ENCODE assay signal across 9 mouse cellular contexts in the genomic region with DNA sequence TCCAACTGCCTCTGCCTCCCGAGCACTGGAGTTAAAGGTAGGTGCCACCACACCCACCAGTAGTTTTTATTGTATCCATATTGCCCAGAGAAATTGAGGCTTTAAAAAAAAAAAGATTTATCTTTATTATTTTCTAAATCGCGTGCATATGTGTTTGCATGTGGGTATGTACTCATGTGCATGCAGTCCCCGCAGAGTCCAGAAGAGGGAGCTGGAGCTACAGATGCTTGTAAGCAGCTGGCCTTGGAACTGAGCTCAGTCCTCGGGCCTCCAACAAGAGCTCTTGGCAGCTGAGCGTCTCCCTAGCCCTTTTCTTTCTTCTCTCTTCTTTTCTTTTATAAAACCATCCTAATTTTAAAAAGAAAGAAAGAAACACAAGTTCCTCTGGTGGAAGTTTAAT. TPM values are rescaled to one million over a fixed set of nuclear protein-coding genes. Genes with fewer than 3 reads are reported as not detected.
DNase-seq lines count a peak whose midpoint lies in the region; ATAC-seq and TF ChIP-seq lines count a peak whose summit lies in the region.
"Had no signal": no experiment of that assay in that cellular context is flagged by ENCODE, and none has a peak within 500 bp of the region (broad histone marks: within the 10 kb centered on the region; RNA-seq: fewer than 3 reads in every experiment).

No protein-coding gene starts in this region.

- WGBS in heart, postnatal 0 days: 84% methylated on average over 6 of the region's 6 CpGs
- 89% methylated on average over 6 of the region's 6 CpGs for WGBS in heart, embryonic 12.5 days
- 87% methylated on average over 6 of the region's 6 CpGs for WGBS in midbrain, postnatal 0 days
- WGBS in midbrain, embryonic 13.5 days: 86% methylated on average over 6 of the region's 6 CpGs

- H3K27me3 ChIP-seq in heart, postnatal 0 days (ENCODE audit: control insufficient read depth, insufficient read depth, low read length): no peaks in the 10 kb centered on the region
- no peaks in the 10 kb centered on the region for H3K27me3 ChIP-seq in heart, embryonic 12.5 days (replicated peaks)
- H3K27me3 ChIP-seq in midbrain, postnatal 0 days (ENCODE audit: insufficient read depth, low read length): no peaks in the 10 kb centered on the region
- H3K27me3 ChIP-seq in midbrain, embryonic 13.5 days: no peaks in the 10 kb centered on the region
- H3K27me3 ChIP-seq in splenic B cell, adult 2 months (ENCODE audit: control insufficient read depth, insufficient read depth, low read length, poor library complexity, severe bottlenecking): 0 out of 2 replicates have a peak, but pooled peaks cover 1% of the 10 kb centered on the region

- no peak overlapping the region for H3K9ac ChIP-seq in heart, postnatal 0 days (replicated peaks; ENCODE audit: low read depth, low read length)
- no peak overlapping the region for H3K9ac ChIP-seq in heart, embryonic 12.5 days
- no peak overlapping the region for H3K9ac ChIP-seq in midbrain, postnatal 0 days (replicated peaks; ENCODE audit: low read length, poor library complexity, severe bottlenecking)
- H3K9ac ChIP-seq in midbrain, embryonic 13.5 days (replicated peaks): no peak overlapping the region

- TF ChIP-seq EP300 in heart, postnatal 0 days (IDR thresholded peaks at IDR 0.05; ENCODE audit: low read depth): no peak

- H3K4me2 ChIP-seq in heart, postnatal 0 days (ENCODE audit: low read depth, low read length): no peak overlapping the region
- no peak overlapping the region for H3K4me2 ChIP-seq in heart, embryonic 12.5 days
- no peak overlapping the region for H3K4me2 ChIP-seq in midbrain, postnatal 0 days (ENCODE audit: low read depth, low read length, poor library complexity, severe bottlenecking)
- H3K4me2 ChIP-seq in midbrain, embryonic 13.5 days (replicated peaks): no peak overlapping the region

- peaks cover 14% of the 10 kb centered on the region; the same call in 1 of the 2 replicates for H3K4me1 ChIP-seq in heart, postnatal 0 days (ENCODE audit: control insufficient read depth, insufficient read depth)
- H3K4me1 ChIP-seq in heart, embryonic 12.5 days (replicated peaks): peaks cover 16% of the 10 kb centered on the region
- H3K4me1 ChIP-seq in midbrain, postnatal 0 days (ENCODE audit: insufficient read depth, low read length): no peaks in the 10 kb centered on the region
- H3K4me1 ChIP-seq in midbrain, embryonic 13.5 days (replicated peaks): no peaks in the 10 kb centered on the region
- peaks cover 20% of the 10 kb centered on the region for H3K4me1 ChIP-seq in brown adipose tissue, adult 24 weeks (ENCODE audit: control insufficient read depth, insufficient read depth, insufficient read length, low read length)

- ATAC-seq in heart, postnatal 0 days (ENCODE audit: insufficient read depth, low read depth): no peak
- ATAC-seq in heart, embryonic 12.5 days (ENCODE audit: insufficient number of reproducible peaks, low FRiP score): no peak
- no peak for ATAC-seq in midbrain, postnatal 0 days (ENCODE audit: low FRiP score)
- ATAC-seq in midbrain, embryonic 13.5 days: no peak
- no peak for ATAC-seq in megakaryocyte, adult 5-6 weeks (ENCODE audit: poor library complexity, severe bottlenecking)

- peak; percentile 28; the same call in 1 of the 2 replicates for TF ChIP-seq CTCF in heart, postnatal 0 days (IDR thresholded peaks at IDR 0.05; ENCODE audit: low read depth)
- TF ChIP-seq CTCF in midbrain, postnatal 0 days (IDR thresholded peaks at IDR 0.05): peak; percentile 57

- no peak overlapping the region for H3K27ac ChIP-seq in heart, postnatal 0 days (ENCODE audit: low read depth)
- no peak overlapping the region for H3K27ac ChIP-seq in heart, embryonic 12.5 days (ENCODE audit: poor library complexity, severe bottlenecking)
- no peak overlapping the region for H3K27ac ChIP-seq in midbrain, postnatal 0 days (ENCODE audit: low read depth, low read length)
- H3K27ac ChIP-seq in midbrain, embryonic 13.5 days: no peak overlapping the region
- H3K27ac ChIP-seq in brown adipose tissue, adult 24 weeks (replicated peaks; ENCODE audit: low read depth, low read length): 0 out of 2 replicates have a peak overlapping the region, but pooled peaks have one; percentile 9

- peaks cover under 1% of the 10 kb centered on the region for H3K36me3 ChIP-seq in heart, postnatal 0 days (replicated peaks; ENCODE audit: control insufficient read depth, insufficient read depth, low read length)
- H3K36me3 ChIP-seq in heart, embryonic 12.5 days: peaks cover 7% of the 10 kb centered on the region
- H3K36me3 ChIP-seq in midbrain, postnatal 0 days (ENCODE audit: insufficient read depth, low read length): no peaks in the 10 kb centered on the region; the same call in 1 of the 2 replicates
- H3K36me3 ChIP-seq in midbrain, embryonic 13.5 days: peaks cover 6% of the 10 kb centered on the region
- no peaks in the 10 kb centered on the region for H3K36me3 ChIP-seq in splenic B cell, adult 2 months (ENCODE audit: control insufficient read depth, insufficient read depth, low read length, poor library complexity, severe bottlenecking)

- no peak overlapping the region for H3K4me3 ChIP-seq in heart, postnatal 0 days (ENCODE audit: low read depth, low read length)
- H3K4me3 ChIP-seq in heart, embryonic 12.5 days: no peak overlapping the region
- H3K4me3 ChIP-seq in midbrain, postnatal 0 days (ENCODE audit: low read depth, low read length): no peak overlapping the region
- no peak overlapping the region for H3K4me3 ChIP-seq in midbrain, embryonic 13.5 days (replicated peaks)
- no peak overlapping the region for H3K4me3 ChIP-seq in brown adipose tissue, adult 24 weeks (ENCODE audit: insufficient read depth, low read depth, low read length)

- H3K9me3 ChIP-seq in heart, postnatal 0 days (replicated peaks; ENCODE audit: control insufficient read depth, low read length): no peaks in the 10 kb centered on the region
- H3K9me3 ChIP-seq in heart, embryonic 12.5 days (replicated peaks): peaks cover 6% of the 10 kb centered on the region
- no peaks in the 10 kb centered on the region for H3K9me3 ChIP-seq in midbrain, postnatal 0 days (ENCODE audit: low read length)
- peaks cover 1% of the 10 kb centered on the region; the same call in 1 of the 2 replicates for H3K9me3 ChIP-seq in midbrain, embryonic 13.5 days

- no peak for DNase-seq in heart, postnatal 0 days (ENCODE audit: low spot score)
- DNase-seq in midbrain, postnatal 0 days (ENCODE audit: low spot score): peak; percentile 62
- peak; percentile 50 for DNase-seq in splenic B cell, adult 2 months (ENCODE audit: low read depth, low spot score)
- DNase-seq in layer of hippocampus, postnatal 36 days: no peak

RNA-seq across cellular contexts. Expression of a gene that starts 12.0 kb away (rescaled TPM):
- 47.4 and 54.8 TPM in 2 replicates for total RNA-seq in heart, postnatal 0 days (2014; rRNA removed; ENCODE audit: low replicate concordance)
- polyA plus RNA-seq in heart, postnatal 0 days (2015; fragmentation: Nextera tagmentation; extraction: Ambion mirVana): 38.7 and 39.4 TPM in 2 replicates
- 77.3 and 78.8 TPM in 2 replicates for polyA plus RNA-seq in heart, embryonic 12.5 days (2016; fragmentation: Nextera tagmentation; extraction: Ambion mirVana)
- 40.5 and 52.6 TPM in 2 replicates for total RNA-seq in midbrain, postnatal 0 days (2014; rRNA removed)
- polyA plus RNA-seq in midbrain, postnatal 0 days (2015; fragmentation: Nextera tagmentation; extraction: Ambion mirVana): 64.4 and 64.6 TPM in 2 replicates
- polyA plus RNA-seq in midbrain, embryonic 13.5 days (2015; fragmentation: Nextera tagmentation; extraction: Ambion mirVana): 89.4 and 91.0 TPM in 2 replicates
- polyA plus RNA-seq in brown adipose tissue, adult 24 weeks (2012; ENCODE audit: insufficient read depth, insufficient read length, missing spikeins): 46.6 and 49.2 TPM in 2 replicates
- 14.5 and 15.2 TPM in 2 replicates for total RNA-seq in megakaryocyte, adult 5-6 weeks (2015)
- 32.2 and 34.4 TPM in 2 replicates for total RNA-seq in megakaryocyte, adult 5-6 weeks (2017)
- 10 to 100 TPM; 39.7 to 41.8 TPM for total RNA-seq in layer of hippocampus, postnatal 36 days (2021)

RNA-seq across cellular contexts. Expression of a gene that starts 12.0 kb away (rescaled TPM):
- 44.8 and 47.6 TPM in 2 replicates for total RNA-seq in heart, postnatal 0 days (2014; rRNA removed; ENCODE audit: low replicate concordance)
- 11.3 and 11.7 TPM in 2 replicates for polyA plus RNA-seq in heart, postnatal 0 days (2015; fragmentation: Nextera tagmentation; extraction: Ambion mirVana)
- 15.2 and 15.9 TPM in 2 replicates for polyA plus RNA-seq in heart, embryonic 12.5 days (2016; fragmentation: Nextera tagmentation; extraction: Ambion mirVana)
- total RNA-seq in midbrain, postnatal 0 days (2014; rRNA removed): 54.9 and 61.7 TPM in 2 replicates
- 24.8 and 26.0 TPM in 2 replicates for polyA plus RNA-seq in midbrain, postnatal 0 days (2015; fragmentation: Nextera tagmentation; extraction: Ambion mirVana)
- polyA plus RNA-seq in midbrain, embryonic 13.5 days (2015; fragmentation: Nextera tagmentation; extraction: Ambion mirVana): 21.8 and 28.5 TPM in 2 replicates
- polyA plus RNA-seq in brown adipose tissue, adult 24 weeks (2012; ENCODE audit: insufficient read depth, insufficient read length, missing spikeins): 43.7 and 49.6 TPM in 2 replicates
- total RNA-seq in megakaryocyte, adult 5-6 weeks (2015): 15.9 and 17.2 TPM in 2 replicates
- 48.1 and 53.1 TPM in 2 replicates for total RNA-seq in megakaryocyte, adult 5-6 weeks (2017)
- 10 to 100 TPM; 58.7 to 61.1 TPM for total RNA-seq in layer of hippocampus, postnatal 36 days (2021)

RNA-seq across cellular contexts. Expression of a gene that starts 24.0 kb away (rescaled TPM):
- total RNA-seq in heart, postnatal 0 days (2014; rRNA removed; ENCODE audit: low replicate concordance): 0.08 TPM in 1 of 2 replicates, not detected in the other
- 1.8 and 2.1 TPM in 2 replicates for polyA plus RNA-seq in heart, postnatal 0 days (2015; fragmentation: Nextera tagmentation; extraction: Ambion mirVana)
- polyA plus RNA-seq in heart, embryonic 12.5 days (2016; fragmentation: Nextera tagmentation; extraction: Ambion mirVana): 3.3 and 3.6 TPM in 2 replicates
- total RNA-seq in midbrain, postnatal 0 days (2014; rRNA removed): 38.4 and 40.6 TPM in 2 replicates
- 86.1 and 93.8 TPM in 2 replicates for polyA plus RNA-seq in midbrain, postnatal 0 days (2015; fragmentation: Nextera tagmentation; extraction: Ambion mirVana)
- polyA plus RNA-seq in midbrain, embryonic 13.5 days (2015; fragmentation: Nextera tagmentation; extraction: Ambion mirVana): 29.8 and 31.6 TPM in 2 replicates
- polyA plus RNA-seq in brown adipose tissue, adult 24 weeks (2012; ENCODE audit: insufficient read depth, insufficient read length, missing spikeins): 1.1 and 1.9 TPM in 2 replicates
- total RNA-seq in megakaryocyte, adult 5-6 weeks (2015): not detected in 2 replicates
- total RNA-seq in megakaryocyte, adult 5-6 weeks (2017): not detected in 2 replicates
- 10 to 100 TPM; 39.9 to 40.7 TPM for total RNA-seq in layer of hippocampus, postnatal 36 days (2021)
- total RNA-seq: monocyte, adult 5-6 weeks had no signal

RNA-seq across cellular contexts. Expression of a gene that starts 36.5 kb away (rescaled TPM):
- 1.2 and 7.3 TPM in 2 replicates for total RNA-seq in heart, postnatal 0 days (2014; rRNA removed; ENCODE audit: low replicate concordance)
- 10.3 and 12.0 TPM in 2 replicates for polyA plus RNA-seq in heart, postnatal 0 days (2015; fragmentation: Nextera tagmentation; extraction: Ambion mirVana)
- 20.8 and 21.3 TPM in 2 replicates for polyA plus RNA-seq in heart, embryonic 12.5 days (2016; fragmentation: Nextera tagmentation; extraction: Ambion mirVana)
- 5.3 and 6.9 TPM in 2 replicates for total RNA-seq in midbrain, postnatal 0 days (2014; rRNA removed)
- polyA plus RNA-seq in midbrain, postnatal 0 days (2015; fragmentation: Nextera tagmentation; extraction: Ambion mirVana): 8.9 and 10.3 TPM in 2 replicates
- polyA plus RNA-seq in midbrain, embryonic 13.5 days (2015; fragmentation: Nextera tagmentation; extraction: Ambion mirVana): 27.9 and 30.8 TPM in 2 replicates
- polyA plus RNA-seq in brown adipose tissue, adult 24 weeks (2012; ENCODE audit: insufficient read depth, insufficient read length, missing spikeins): 1.7 and 3.6 TPM in 2 replicates
- total RNA-seq in megakaryocyte, adult 5-6 weeks (2015): 11.5 and 14.9 TPM in 2 replicates
- 21.3 and 24.1 TPM in 2 replicates for total RNA-seq in megakaryocyte, adult 5-6 weeks (2017)
- total RNA-seq in layer of hippocampus, postnatal 36 days (2021): 1 to 10 TPM; 3.6 to 3.9 TPM
- total RNA-seq: monocyte, adult 5-6 weeks had no signal

RNA-seq across cellular contexts. Expression of a gene that starts 38.6 kb away (rescaled TPM):
- total RNA-seq in heart, postnatal 0 days (2014; rRNA removed; ENCODE audit: low replicate concordance): 0.54 and 1.4 TPM in 2 replicates
- polyA plus RNA-seq in heart, postnatal 0 days (2015; fragmentation: Nextera tagmentation; extraction: Ambion mirVana): 0.20 and 0.21 TPM in 2 replicates
- polyA plus RNA-seq in heart, embryonic 12.5 days (2016; fragmentation: Nextera tagmentation; extraction: Ambion mirVana): 0.37 and 0.71 TPM in 2 replicates
- total RNA-seq in midbrain, postnatal 0 days (2014; rRNA removed): 12.5 and 15.0 TPM in 2 replicates
- polyA plus RNA-seq in midbrain, postnatal 0 days (2015; fragmentation: Nextera tagmentation; extraction: Ambion mirVana): 3.0 and 3.2 TPM in 2 replicates
- polyA plus RNA-seq in midbrain, embryonic 13.5 days (2015; fragmentation: Nextera tagmentation; extraction: Ambion mirVana): 1.3 and 1.5 TPM in 2 replicates
- 7.2 and 11.2 TPM in 2 replicates for polyA plus RNA-seq in brown adipose tissue, adult 24 weeks (2012; ENCODE audit: insufficient read depth, insufficient read length, missing spikeins)
- not detected in 2 replicates for total RNA-seq in megakaryocyte, adult 5-6 weeks (2015)
- 0.07 TPM in 1 of 2 replicates, not detected in the other for total RNA-seq in megakaryocyte, adult 5-6 weeks (2017)
- 100 to 1,000 TPM; 168 to 169 TPM for total RNA-seq in layer of hippocampus, postnatal 36 days (2021)

Comparison
In these comparisons a context has a peak if more than half of its experiments do, and no peak if none do; other contexts are left out.
1. DNase-seq: peak in midbrain, postnatal 0 days (single experiment) and splenic B cell, adult 2 months (single experiment); none in heart, postnatal 0 days (single experiment) and layer of hippocampus, postnatal 36 days (0 of 2).